Mouse (Mus musculus) adrenal gland, adult 8-10 months (tissue): ENCODE measurements around the gene Sema3g. TPM values are rescaled to one million over a fixed set of nuclear protein-coding genes. Genes with fewer than 3 reads are reported as not detected.

Experiments
- DNase-seq: peaks from one replicate; pipeline ENCODE4 v3.0.0; 2022
- total RNA-seq, 4 experiments: library from RNA; stranded (reverse); gene quantifications; 2 replicates each; pipeline ENCODE4 v1.2.4; 2022

The Sema3g gene
- 10 to 100 TPM in 3 of 4 experiments, 1 to 10 TPM in 1; 8.8 to 12.4 (median 10.8) TPM for total RNA-seq

DNA sequence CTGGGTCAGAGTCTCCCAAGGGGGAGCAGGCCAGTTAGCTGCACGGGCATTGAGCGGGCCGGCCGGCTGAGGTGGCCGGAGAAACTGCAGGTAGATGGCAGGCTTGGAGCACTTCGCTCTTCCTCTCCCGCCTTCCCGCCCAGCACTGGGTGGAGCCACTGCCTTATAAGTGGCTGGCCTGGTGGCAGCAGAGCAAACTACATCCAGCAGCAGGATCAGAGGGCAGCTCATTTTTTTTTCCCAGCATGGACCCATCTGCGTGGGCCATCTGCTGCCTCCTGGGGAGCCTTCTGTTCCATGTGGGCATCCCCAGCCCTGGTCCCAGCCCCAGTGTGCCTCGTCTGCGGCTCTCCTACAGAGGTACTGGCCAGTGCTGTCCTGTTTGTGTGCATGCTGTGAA is at the start of gene Sema3g:
Gene Sema3g, plus strand, starts transcription at position 195 of the 400 bp plus-strand sequence.
- DNase-seq = no peak

DNA sequence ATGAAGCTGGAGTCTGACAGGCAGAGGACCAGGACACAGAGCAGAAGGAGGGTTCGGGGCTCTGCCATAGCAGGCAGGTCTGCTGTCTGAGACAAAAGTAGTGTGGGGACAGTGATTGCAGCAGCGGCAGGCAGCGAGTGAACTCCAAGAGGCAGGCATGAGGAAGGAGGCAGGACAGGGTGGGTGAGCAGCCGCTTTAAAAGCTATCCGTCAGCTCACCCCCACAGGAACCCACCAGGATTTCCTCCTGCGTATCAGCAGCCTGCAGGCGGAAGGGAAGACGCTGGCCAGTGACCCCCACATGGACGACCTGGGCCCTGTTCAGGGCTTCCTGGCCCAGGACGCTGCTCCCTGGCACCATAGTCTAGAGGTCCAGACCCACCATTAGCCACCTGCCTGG is 49.2 kb upstream of the Sema3g start, which contains the start of gene Stab1:
Gene Stab1, minus strand, starts transcription at position 217 of the 400 bp plus-strand sequence.
- peak; percentile 43 for DNase-seq

DNA sequence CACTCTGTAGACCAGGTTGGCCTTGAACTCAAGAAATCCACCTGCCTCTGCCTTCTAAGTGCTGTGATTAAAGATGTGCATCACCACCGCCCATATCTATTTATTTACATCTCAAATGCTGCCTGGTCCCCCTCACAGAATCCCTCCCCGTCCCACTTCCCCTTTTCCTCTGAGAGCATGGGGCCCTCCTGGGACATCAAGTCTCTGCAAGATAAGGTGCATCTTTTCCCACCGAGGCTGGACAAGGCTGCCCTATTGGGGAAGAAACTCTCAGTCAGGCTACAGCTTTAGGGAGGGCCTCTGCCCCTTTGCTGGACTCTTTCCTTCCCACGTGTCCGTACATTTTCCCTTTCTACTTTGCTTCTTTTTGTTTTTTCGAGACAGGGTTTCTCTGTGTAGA is 48.2 kb upstream of the Sema3g start:
- no peak for DNase-seq

DNA sequence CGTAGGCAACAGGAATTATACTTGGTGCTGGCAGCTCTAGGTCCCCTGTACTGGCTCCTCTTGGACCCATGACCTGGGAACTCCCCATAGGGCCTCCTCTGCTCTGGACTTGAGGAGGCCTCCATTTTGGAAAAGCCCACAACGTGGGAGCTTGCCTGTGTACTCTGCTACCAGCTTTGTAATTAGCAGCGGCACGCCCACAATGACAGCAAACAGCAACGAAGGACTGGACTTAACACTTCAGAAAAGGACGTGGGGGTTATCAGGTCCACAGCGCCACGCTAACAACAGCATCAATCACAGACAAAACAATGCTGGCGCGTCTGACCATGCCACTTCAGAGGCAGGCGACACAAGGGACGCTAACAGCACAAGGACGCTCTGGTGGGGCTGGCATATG is 46.7 kb upstream of the Sema3g start:
- DNase-seq = no peak

DNA sequence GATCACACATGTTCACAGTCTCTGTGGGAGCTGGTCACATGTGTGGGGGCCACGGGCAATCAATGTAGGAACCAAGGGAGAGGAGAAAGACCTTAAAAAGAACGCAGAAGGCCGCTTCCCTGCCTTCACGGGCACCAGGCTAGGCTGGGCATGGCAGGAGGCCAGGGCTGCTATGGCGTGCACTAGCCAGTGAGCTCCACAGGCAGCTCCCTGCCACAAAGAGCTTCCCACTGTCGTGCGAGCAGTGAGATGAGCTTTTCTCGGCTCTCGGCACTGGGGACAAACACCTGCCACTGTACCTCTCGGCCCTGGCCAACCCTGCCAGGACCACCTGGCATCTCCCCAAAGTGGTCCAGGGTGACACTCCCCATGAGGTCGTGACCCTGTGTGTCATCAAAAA is 46.3 kb upstream of the Sema3g start:
- DNase-seq = no peak

DNA sequence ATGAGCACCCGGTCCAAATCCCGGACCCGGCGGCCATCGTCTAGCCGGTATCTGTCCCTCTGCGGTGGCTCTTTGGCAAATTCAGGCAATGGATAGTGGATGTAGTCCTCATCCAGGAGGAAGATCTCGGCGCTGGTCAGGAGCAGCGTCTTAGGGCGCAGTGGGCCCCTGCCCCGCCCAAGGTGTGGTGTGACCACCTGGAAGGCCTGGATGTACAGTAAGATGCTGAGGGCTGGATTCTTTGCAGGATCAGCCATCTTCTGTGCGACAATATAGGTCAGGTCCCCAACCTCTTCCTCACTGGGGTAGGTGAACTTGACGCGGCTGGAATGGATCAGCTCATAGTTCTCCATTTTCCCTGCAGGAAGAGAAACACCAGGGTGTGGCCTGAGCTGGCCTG is 45.8 kb upstream of the Sema3g start:
- DNase-seq = no peak

DNA sequence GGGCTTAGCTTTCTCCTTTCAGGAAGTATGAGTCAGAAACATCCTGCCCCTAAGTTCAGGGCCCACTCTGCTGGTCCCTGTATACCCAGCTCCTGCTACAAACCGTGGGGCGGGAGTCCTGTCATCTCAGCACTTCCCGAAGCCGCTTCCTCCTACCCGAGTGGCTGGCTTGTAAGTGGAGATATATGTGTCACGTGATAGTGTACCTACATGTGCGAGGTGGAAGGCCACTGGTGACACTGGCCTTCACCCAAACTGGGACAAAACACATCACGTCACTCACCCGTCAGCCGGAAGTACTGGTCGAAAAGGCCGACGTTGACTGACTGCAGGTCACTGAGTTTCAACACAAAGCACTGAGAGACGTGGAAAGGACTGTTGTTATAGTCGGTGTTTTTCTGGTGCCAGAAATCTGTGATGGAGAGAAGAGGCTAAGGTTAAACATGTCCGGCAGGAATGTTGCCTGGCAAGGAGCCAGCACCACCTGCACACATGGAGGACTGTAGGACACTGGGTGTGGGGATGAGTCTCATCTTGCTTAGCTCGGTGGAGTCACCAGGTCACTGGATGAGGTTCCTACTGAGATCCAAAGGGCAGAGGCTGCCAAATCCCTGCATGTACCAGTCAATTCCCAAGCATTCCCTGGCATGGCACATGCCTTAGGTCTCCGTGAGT is 44.7 kb upstream of the Sema3g start:
- DNase-seq = peak; percentile 52

DNA sequence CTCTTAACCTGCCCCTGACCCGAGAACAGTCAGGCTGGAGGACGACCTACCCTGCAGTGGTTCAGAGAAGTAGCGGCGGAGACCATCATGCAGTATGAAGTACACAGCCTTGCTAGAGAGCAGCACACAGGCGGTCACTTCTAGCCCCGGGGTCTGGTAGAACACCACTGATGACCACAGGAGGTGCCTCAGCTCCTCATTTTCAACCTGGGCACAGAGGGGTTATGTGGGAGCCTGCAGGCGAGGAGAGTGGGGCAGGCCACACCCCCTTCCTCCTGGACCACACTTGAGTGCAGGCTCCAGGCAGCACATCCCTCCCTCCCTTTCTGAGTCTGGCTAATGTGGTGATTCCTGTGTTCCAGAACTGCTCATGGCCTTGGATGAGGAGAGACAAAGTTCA is 44.1 kb upstream of the Sema3g start:
- no peak for DNase-seq

DNA sequence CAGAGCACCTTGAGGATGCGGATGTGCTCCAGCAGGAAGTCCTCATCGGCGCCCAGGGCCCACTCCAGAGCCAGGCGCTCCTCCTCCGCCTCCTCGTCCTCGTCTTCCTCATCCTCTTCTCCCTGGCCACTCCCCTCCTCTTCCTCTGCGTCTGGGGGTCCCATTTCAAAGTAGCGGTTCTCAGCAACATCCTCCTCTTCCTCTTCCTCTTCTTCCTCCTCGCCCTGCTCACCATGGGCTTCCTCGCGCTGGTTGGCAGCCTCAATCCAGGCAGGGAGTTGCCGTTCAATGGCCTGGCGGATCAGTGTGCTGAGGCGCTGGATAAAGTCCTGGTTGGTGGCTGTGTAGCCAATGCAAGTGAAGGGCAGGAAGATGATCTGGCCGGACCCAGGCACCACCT is 40.4 kb upstream of the Sema3g start:
- no peak for DNase-seq

DNA sequence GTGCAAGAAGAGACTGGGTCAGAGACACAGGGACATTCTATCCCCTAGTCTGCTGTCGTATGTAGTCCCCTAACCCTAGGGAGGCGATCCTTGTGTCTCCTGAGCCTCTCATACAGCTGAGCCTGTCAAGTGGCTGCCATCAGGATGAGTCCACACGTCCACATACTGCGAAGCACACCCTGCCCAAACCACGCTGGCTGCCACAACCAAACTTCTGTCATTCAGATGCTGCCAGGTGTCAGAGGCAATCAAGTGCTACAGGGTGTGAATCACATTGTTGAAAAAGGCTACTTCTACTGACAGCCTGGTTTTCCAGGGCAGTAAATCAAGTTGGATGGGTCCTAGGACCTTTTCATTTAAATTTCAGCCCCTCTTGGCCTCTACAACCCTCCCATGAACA is 39.9 kb upstream of the Sema3g start:
- no peak for DNase-seq

DNA sequence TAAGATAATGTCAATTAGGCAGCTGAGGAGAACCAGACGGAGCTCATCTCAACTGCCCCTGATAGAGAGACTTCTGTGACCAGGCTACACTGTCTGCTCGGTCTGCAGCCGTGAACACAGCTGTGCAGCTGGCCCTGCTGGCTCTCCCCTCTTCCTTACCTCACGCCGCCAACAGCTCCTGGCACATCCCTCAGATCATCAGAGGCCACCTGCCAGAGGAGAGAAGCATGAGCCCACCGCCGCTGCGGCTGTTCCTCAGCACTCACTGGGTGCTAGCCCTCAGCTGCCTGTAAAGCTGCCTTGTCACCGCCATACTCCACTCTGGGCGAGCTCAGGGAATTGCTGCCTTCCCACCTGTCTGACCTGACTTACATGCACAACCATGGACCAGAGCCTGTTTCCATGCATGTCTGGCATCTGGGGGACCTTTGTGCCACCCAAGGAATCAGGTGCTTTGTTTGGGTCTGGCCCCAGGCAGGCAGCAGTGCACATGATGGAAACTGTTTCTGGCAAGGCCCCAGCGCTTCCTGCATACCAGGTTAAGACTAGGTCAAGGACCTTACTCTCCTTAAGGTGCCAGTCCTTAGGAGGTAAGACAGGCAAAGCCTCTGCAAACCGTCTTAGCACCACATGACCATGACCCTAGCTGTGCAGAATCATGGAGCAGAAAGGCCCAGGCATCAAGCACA is 37.8 kb upstream of the Sema3g start:
- DNase-seq = no peak

DNA sequence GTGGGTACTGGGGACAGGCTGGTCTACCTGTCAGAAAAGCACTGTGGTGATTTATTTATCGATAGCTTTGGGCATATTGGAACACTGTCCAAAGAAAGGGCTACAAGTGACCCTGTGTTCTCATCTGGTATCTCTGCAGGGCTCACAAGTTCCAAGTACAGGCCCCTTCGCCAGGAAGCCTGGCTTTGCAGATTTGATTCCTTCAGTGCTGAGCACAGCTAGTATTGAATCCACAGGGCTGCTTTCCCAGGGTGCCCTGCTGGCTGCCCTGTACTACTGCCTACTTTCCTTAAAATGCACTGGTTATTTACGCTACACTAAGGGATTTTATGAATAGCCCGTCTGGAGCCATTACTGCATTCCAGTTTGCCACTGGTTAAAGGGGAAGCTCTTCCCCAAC is 36.1 kb upstream of the Sema3g start:
- DNase-seq = no peak

DNA sequence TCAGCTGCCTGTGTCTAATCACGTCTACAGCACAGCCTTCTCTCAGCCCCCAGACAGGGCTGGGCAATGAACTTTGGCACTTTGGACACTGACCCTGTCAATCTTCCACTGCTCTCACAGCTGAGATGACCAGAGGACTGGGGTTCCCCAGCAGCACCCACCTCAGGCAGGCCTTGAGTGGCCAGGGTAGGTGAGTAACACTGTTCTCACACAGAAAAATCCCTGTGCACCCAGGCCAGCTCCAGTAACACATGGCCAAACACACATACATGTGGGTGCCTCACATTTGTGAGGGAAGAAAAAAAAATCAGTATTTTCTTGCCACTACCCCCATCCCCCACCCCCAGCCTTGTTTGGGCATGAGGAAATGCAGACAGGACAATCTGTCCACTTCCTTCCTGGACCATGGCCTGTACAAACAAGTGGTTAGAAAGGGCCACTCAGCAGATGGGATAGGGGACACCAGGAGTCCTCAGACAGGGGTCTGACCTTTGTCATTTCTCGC is 34.8 kb upstream of the Sema3g start:
- DNase-seq = no peak

DNA sequence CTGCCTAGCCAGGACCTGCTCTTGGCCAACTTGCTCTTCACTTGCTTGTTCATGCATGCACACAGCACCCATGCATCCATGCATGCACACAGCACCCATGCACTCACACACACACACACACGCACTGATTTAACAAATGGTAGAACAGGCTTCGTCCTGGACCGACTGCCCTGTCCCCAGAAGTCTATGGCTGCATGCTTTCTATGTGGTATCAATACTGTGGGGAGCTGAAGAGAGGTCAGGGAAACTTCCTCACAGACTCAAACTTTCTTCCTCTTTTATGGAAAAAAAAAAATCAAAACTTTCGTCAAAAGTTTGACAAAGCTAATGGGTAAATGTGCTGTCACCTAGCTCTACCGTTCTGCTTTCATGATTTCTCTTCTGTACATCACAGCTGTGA is 34.1 kb upstream of the Sema3g start:
- DNase-seq = no peak

DNA sequence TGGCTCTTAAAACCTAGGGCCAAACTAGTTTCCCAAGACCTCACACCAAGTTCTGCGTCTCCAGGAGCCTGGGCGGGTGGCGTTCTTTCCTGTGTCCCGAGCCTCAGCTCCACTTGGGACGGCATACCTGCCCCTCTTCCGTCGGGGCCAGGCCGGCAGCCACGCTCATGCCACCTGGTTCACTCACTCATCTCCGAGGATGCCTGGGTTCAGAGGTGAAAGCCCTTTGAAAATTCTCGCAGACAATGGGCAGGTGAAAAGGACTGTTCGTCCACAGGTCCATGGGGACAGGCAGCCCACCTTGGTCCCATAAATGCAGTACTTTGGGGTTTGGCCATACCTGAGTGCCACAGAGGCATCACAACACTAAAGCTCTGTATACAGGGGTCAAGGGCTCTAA is 33.5 kb upstream of the Sema3g start:
- DNase-seq = no peak

DNA sequence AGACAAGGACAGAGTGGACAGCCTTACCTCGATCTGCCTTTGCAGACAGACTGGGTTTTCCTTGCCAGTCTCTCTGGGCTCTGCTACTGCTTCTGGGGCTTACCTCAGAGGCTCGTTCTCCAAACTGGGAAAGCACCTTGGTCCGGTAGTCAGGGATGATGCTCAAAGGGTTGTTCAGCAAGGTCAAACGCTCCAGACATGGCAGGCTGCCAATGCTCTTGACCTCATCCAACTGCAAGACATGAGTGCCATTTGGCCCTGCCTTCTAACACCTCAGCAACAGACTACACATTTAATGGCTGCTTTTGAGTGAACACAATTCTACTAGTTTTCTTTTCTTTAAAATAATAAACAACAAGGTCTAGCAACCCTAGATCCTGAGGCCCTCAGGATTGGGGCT is 31.0 kb upstream of the Sema3g start:
- DNase-seq = peak; percentile 70

DNA sequence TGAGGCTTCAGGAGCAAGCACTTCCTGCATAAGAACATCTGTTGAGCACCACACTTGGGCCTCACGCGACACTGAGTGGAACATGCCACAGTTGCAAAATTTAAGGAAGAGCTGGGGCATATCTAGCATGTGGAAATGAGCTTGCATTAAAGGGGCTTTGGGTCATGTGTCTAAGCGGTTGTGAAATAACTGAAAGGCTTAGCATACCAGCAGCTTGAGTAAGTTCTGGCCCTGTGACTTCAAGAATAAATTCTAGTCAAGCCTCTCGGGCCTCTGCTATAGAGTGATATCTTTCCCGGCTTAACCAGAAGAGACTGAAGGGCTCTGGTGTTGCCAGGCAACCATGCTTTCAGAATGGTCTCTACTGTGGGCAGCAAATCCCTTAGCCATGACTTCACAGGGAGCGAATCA is 28.9 kb upstream of the Sema3g start:
- DNase-seq = no peak

DNA sequence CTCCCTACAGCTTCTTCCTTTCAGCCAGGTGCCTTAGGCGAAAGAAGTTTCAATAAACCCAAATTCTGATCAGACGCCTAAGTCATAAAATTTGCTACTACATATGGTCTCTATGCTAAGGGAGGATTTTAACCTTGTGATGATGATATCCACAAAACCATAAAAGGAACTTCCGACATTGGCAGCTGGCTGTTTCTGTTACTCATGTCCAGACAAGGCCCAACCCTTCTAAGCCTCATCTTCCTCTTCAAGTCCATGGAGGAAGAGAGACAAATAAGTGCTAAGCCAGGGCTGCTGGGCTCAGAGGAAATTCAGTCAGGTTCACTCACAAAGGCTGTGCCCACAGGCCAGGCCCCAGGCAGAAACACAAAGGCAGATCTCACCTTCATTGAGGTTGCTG is 28.3 kb upstream of the Sema3g start:
- no peak for DNase-seq

DNA sequence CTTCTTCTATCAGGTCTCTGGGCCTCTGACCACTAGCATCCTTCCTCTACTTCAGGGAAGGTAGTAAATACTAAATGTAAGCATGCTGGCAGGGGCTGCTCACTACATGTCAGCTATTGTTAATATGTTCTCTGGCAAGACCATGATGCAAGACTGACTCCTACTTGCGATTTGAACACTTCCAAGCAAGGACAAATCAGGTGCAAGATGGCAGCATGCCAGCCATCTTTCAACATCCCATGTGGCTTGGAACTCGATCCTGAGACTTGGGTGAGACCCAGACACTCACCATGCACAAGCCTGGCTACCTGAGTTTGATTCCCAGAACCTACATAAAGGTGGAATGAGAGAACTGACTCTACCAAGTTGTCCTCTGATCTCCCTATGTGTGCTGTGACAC is 25.7 kb upstream of the Sema3g start:
- no peak for DNase-seq

DNA sequence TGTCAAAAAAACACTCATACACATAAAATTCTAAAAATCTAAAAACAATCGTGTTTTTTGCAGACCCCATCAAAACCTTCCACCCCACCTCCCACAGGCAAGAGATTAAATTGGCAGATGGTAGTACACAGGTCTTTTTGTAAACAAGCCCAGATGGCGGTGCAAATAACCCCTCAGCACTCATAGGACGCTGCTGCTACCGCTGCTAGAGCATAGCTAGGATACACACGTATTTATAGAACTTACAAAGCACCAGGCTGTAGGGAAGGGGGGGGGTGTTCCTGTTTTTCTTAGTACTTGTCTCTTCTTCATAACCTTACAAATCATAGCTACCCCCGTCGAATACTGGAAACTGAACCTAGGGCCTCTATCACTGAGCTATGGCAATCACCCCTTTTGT is 23.9 kb upstream of the Sema3g start:
- DNase-seq = no peak

DNA sequence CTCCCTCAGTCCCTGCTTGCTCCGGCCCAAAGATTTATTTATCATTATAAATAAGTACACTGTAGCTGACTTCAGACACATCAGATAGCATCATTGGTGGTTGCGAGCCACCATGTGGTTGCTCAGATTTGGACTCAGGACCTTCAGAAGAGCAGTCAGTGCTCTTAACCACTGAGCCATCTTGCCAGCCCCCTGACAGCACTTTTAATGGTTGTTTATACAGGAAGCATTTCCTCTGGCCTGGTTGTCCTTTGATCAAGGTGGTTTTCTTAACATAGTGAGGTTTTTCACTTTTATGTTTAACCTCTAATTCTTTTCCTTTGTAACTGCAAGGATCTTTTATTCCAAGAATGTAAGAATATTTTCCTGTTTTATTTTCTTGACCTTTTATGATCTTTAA is 23.2 kb upstream of the Sema3g start:
- DNase-seq = no peak

DNA sequence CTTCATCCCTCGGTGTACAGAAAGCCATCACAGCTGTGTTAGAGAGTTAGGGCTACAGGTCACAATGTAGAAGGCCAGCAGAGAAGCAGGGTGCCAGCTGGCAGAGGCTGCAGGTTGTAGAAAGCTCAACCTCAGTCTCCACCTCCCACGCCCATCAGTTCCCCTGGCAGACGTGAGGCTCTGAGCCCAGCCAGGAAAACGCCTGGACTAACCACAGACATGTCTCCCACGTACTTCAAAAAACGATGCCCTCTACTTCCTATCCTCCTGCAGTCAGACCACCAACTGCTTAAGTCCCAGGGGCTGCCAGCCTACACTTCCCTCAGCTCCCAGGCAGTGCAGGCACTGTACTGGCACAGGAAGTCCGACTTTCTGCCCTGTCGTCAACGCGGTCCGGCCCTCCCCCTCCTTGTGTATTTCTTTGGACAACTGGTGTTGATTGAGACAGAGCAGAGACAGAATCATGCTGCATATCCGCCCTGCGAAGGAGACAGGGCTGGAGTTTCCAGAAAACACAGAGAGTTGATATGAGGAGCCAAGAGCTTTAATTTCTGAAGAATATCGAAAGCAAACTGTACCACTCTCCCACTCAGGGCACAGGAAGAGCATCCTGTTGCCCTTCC is 22.7 kb upstream of the Sema3g start:
- DNase-seq = peak; percentile 81

DNA sequence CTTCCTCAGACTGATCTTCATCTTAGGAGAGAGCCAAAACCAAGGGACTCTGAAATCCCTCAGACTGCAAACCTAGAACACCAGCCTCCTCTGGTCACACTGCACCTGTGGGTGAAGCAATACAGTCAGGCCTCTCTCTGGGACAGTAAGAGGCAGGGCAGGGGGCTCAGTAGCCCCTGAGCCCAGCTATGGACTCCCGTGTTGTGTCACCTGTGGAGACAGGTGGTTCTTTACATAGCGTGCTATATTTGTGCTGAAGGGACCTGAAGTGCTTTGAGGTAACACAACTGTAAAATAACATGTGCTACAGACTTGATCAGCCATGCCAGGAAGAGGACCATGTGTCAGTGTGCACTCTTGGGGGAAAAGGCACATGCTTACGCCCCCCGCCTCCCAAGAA is 22.1 kb upstream of the Sema3g start:
- DNase-seq = no peak

DNA sequence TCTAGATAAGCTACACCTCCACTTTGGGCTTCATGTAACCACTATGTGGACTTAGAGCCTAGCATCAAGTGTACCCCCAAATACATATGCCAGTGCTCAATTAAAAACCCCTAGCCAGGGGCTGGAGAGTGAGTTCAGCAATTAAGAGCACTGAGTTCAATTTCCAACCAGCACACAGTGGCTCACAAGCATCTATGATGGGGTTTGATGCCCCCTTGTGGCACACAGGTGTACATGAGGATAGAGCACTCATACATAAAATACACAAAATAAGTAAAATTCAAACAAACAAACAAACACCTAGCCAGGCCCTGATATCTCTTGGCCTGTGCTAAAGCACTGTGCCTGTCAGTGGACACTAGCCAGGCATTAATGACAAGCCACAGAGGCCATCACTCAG is 21.7 kb upstream of the Sema3g start:
- DNase-seq = no peak
